Mouse (Mus musculus) erythroblast, adult 5-6 weeks (primary cell): ENCODE data around the gene Klrb1a. TPM values are rescaled to one million over a fixed set of nuclear protein-coding genes. Genes with fewer than 3 reads are reported as not detected.
"Not testable (repeated sequence)": the region's sequence is repeated elsewhere in the genome, so short reads cannot be mapped to it uniquely, and the experiment has no call there.

ENCODE experiments used
- ATAC-seq: replicated peaks from 2 replicates; pipeline ENCODE4 v1.8.0; 2016; ENCODE audit warnings: moderate number of reproducible peaks, mild to moderate bottlenecking, moderate TSS enrichment, inconsistent platforms; ENCODE audit not compliant: poor library complexity, low FRiP score, severe bottlenecking
- total RNA-seq, 2 experiments: library from RNA; stranded (forward) in 1 of 2; stranded (reverse) in 1 of 2; fragments of 150-400 nt in 1 of 2; fragments of 200-764, 138-1000 nt in 1 of 2; gene quantifications; 2 replicates each; pipeline versions ENCODE4 v1.2.3 to v1.2.4; 2015 to 2017; ENCODE audit warnings: low replicate concordance in 2 of 2

Klrb1a gene
- total RNA-seq (2015; ENCODE audit: low replicate concordance), result not detected in 2 replicates
- 2.0 TPM in 1 of 2 replicates, not detected in the other for total RNA-seq (2017; ENCODE audit: low replicate concordance)

- ATAC-seq, result not testable (repeated sequence)
Measured at GRCm38 (mm10) chr6:128623433-128623832, at the start of gene Klrb1a. Gene Klrb1a (minus strand): TSS chr6:128623533.

GRCm38 (mm10) chr6:128669936-128670335, 46.6 kb upstream of the Klrb1a start:
- ATAC-seq, result no peak

DNA sequence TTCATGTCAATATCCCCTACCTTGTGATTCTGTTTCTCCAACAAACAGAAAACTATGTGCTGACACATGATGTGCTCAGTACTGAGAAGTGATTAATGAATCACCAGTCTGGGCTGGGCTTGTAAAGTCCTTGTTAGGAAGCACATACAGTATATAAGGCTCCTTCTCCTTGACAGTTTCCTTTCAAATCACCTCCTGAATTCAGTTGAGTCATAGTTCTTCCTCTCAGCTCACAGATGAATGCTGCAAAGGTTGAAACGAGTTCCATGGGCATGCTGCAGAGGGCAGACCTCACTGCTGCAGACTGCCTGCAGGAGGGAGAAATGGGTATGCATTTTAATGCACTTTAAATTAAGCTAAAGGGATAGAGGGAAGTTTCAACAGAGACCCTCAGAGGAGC, 38.9 kb upstream of the Klrb1a start, which contains the start of gene Clec2h:
Clec2h (plus strand) TSS at position 180 of the 400 bp plus-strand sequence.
- ATAC-seq, result no peak

- no peak for ATAC-seq
Measured at GRCm38 (mm10) chr6:128661249-128661648, 37.9 kb upstream of the Klrb1a start.

DNA sequence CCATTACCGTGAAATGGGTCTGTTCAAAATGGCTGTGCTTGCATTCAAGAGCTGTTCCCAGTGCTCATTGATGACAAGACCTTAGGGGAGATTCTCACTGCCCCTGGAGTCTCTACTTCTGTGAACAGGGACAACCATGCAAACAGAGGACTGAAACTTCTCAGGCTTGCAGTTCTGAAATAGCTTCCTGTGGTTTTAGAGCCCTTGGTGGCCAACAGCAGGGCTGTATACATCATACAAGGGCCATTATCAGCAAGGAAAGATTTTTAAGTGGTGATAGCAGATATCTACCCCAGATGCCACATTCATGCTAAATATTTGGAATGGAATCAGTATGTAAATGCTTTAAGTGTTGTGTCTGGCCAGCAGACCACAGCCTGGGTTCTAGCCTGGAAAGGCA, 29.6 kb upstream of the Klrb1a start:
- ATAC-seq, result no peak

- not testable (repeated sequence) for ATAC-seq
Measured at GRCm38 (mm10) chr6:128650827-128651226, 27.5 kb upstream of the Klrb1a start.

GRCm38 (mm10) chr6:128650187-128650586, 26.9 kb upstream of the Klrb1a start:
- ATAC-seq, result no peak

DNA sequence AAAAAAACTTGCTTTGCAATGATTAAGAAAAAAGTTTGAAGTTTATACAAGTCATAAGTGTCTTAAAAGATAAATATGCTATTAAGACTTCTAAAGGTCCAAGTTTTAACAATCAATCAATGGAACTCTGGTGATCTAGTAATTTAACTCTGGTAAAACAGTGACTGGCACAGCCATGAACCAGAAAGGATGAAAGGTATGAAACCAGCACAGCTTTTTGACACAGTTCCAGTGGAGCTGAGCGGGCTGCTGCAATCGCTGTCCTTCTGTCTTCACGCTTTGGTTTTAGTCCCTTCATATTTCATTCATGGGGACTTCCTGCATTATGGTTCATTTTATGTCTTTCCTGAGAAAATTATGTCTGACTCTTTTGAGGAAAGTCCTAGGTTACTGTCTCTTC, 26.3 kb upstream of the Klrb1a start:
- ATAC-seq, result no peak

GRCm38 (mm10) chr6:128645708-128646107, 22.4 kb upstream of the Klrb1a start:
- ATAC-seq, result not testable (repeated sequence)

DNA sequence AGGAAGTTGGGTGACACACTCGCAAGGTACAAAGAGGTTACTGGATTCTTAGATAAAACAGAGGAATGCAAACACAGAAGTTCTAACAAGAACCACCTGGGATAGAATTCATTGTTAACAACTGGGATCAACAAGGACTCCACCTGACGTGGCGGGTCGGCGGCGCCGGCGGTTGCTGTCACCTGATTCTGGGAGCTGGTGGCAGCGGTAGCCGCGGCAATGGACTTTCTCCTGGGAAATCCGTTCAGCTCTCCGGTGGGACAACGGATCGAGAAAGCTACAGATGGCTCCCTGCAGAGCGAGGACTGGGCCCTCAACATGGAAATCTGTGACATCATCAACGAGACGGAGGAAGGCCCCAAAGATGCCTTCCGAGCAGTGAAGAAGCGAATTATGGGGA, 21.4 kb upstream of the Klrb1a start:
- ATAC-seq, result peak; percentile 98

DNA sequence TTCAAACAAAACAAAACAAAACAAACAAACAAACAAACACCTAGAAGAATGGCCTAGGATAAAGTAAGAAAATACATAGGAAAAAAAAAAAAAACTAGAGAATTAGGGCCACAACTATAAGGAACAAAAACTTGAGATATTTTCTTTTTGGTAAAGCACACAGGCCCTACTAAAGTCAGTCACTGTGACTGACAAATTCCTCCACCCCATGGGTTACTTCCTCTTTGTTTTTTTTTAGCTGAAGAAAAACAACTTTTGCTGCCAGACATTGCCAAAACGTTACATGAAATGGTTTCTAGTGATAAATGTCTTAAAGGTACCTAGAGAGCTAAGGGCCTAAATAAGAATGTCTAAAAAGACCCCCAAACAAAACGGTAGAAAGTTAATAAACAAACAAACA, 20.7 kb upstream of the Klrb1a start:
- no peak for ATAC-seq

GRCm38 (mm10) chr6:128641116-128641716, 17.9 kb upstream of the Klrb1a start:
- no peak for ATAC-seq

- no peak for ATAC-seq
Measured at GRCm38 (mm10) chr6:128640673-128641072, 17.3 kb upstream of the Klrb1a start.

DNA sequence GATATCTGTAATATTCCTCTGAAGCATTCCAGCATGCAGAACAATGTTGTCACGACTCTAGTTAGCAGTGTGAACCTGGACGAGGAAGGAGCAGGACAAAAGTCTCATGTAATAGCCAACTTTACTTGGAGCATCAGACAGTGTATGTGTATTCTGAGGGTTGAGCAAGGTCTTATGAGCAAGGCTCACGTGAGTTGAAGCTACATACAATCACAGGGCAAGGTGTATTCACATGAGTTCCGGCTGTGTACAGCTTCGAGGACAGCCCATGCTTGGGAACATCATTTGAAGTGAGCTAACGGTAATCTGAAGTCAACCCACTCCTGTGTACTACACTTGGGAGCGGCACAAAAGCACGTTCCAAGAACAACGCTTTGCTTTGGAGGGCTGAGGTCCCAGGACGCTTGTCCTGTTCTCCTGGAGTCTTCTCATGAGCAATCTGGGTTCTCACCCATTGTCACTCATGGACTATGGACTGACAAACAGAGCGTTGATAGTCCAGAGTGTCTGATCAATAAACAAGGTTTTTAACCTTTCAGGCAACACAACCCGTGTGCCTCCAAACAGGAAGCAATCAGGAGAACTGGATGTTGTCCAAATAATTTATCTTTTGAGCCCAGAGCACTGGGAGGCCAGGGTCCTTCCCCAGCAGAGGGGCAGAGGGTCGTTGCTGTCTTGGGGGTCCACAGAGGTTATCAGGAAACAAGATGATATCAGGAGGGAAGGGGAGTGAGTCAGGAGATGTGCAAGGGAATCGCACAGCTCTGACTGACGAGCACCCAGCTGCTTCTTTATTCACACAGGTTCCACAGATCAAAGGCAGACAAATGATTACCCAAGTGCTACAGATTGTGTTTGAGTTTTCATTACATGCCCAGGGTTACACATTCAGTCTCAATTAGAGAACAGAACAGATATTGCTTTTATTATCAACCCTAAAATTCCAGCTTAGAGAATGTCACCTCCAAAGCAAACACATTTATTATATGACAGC, 7.9 kb upstream of the Klrb1a start:
- ATAC-seq, result not testable (repeated sequence)

DNA sequence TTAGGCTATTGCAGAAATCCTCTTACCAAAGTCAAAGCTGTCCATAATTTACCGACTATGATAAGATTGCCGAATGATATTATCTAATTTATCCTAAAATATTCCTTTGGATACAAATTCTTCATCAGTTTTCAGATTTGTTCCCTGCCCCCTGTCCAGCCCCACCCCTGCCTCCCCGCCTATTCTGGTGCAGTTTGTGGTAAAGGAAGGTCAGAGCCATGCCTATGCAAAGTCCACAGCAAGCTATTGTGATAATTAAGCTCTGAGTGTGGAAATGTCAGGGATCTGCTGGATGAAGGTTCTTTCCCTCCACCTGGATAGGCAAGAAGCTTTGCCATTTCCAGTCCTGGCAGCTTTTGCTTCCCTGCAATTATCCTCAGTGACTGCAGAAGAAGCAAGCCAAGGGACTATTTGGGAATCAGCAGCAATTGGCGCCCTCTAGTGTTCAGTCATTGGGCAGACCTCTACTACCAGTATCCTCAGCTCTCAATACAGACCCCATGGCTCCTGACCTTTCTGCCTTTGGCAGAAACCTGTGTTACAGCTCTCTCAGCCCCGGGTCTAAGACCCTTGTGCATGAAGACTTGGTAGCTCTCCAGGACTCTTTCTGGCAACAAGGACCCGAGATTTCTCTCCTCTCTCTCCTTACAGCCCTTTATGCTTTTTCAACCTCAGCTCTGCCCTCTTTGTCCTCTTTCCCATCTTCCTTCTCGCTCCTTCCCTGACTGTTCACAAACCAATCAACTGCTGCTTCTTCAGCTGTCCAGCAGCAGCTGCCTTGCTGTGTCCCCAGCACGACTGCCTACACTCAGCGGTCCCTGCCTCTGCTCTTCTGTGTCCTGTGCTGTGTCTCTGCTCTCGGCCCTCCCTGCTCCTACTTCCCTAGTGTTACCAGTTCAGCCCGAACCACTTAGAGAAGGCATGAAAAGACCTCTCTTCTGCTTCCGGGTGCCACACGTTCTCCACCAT, 6.7 kb upstream of the Klrb1a start:
- ATAC-seq, result peak; percentile 81; the same call in 1 of the 2 replicates

- ATAC-seq, result not testable (repeated sequence)
Measured at GRCm38 (mm10) chr6:128625246-128625645, 1.9 kb upstream of the Klrb1a start.

DNA sequence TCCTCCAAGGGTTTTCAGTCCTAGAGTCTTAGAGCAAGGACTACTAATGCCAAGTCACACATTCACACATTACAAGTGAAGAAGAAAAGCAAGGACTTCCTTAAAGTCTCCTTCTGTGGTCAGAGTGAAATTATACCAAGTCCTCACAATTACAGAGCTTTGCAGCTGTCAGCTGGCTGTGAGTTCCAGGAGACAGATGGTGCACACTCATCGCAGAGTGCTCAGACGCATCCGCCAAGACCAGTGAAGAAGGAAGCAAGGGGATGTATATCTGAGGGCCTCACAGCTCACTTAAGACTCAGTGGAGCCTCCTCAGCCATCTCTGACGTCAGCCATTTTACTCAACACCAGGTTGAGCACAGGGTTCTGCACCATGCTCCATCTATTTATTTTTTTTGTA, 1.1 kb upstream of the Klrb1a start:
- no peak for ATAC-seq

- ATAC-seq, result no peak
Measured at GRCm38 (mm10) chr6:128622733-128623132, 600 bp downstream of the Klrb1a start.

DNA sequence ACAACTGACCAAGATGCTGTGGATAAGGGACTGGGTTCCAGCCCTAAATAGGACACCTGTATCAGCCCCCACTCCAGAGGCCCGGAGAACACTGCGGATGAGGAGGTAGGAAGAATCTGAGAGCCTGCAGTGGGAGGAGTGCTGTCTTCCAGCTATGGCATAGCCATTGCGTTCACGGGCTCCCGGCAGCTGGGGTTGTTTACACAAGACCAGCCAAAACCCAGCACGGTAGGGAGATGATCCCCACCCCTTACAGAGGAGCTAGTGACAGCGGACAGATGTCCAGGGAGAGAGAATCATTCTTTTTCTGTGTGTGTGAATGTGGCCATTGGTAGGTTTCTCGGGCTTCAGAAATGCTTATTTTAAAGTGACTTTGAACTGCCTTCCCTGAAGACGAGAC, 17.0 kb downstream of the Klrb1a start:
- no peak for ATAC-seq

DNA sequence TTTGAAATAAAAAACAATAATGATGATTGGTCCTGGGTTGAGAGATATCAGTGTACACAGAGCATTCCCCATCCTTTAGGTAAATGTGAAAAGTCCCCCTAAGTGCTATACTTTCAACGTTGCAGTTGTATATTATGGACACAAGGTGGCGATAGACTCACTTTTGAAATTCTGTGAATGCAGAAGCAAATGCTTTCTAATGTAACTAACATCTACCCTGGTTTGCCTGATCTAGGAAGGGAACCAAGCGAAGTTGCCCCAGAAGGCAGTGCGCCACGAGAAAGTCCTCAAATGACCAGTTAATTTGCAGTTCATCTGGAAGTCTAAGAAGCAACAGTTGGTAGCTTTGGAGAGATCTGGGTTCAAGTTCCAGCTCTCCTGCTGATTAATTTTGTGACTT, 18.8 kb downstream of the Klrb1a start:
- ATAC-seq, result no peak
